Mouse (Mus musculus): Measurements from ENCODE around the gene Ticam1. TPM values are rescaled to one million over a fixed set of nuclear protein-coding genes. Genes with fewer than 3 reads are reported as not detected.

Ticam1 gene
- polyA plus RNA-seq, 1 experiment from 2014 or later, result 2.3 TPM

DNA sequence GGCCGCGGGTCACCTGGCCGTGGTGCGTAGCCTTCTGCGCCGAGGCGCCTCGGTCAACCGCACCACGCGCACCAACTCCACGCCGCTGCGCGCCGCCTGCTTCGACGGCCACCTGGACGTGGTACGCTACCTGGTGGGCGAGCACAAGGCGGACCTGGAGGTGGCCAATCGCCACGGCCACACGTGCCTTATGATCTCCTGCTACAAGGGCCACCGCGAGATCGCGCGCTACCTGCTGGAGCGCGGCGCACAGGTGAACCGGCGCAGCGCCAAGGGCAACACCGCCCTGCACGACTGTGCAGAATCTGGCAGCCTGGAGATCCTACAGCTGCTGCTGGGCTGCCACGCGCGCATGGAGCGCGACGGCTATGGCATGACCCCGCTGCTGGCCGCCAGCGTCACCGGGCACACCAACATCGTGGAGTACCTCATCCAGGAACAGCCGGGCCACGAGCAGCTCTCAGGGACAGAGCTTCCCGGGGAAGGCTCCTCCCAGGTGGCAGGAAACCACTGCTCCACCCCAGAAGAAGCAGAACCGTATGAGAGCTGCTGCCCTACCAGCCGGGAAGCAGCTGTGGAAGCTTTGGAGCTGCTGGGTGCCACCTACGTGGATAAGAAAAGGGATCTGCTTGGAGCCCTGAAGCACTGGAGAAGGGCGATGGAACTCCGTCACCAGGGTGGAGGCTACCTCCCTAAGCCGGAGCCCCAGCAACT, 19.2 kb downstream of the Ticam1 start:
- Histone ChIP-seq H3K4me1 (peaks cover 40% of the 10 kb centered on the region), H3K27ac (peak overlapping the region; percentile 76), H3K27me3 (0 out of 2 replicates have a peak, but pooled peaks cover 3% of the 10 kb centered on the region), H3K9ac (peak overlapping the region; percentile 74), H3K9me3 (replicated peaks) (no peaks in the 10 kb centered on the region), H3K36me3 (peaks cover 40% of the 10 kb centered on the region), H3K4me2 (replicated peaks) (peak overlapping the region; percentile 99), H3K4me3 (peak overlapping the region; percentile 79)
- 11% methylated on average over 58 of the region's 58 CpGs for WGBS
- no peak for ATAC-seq (ENCODE audit: low FRiP score)

DNA sequence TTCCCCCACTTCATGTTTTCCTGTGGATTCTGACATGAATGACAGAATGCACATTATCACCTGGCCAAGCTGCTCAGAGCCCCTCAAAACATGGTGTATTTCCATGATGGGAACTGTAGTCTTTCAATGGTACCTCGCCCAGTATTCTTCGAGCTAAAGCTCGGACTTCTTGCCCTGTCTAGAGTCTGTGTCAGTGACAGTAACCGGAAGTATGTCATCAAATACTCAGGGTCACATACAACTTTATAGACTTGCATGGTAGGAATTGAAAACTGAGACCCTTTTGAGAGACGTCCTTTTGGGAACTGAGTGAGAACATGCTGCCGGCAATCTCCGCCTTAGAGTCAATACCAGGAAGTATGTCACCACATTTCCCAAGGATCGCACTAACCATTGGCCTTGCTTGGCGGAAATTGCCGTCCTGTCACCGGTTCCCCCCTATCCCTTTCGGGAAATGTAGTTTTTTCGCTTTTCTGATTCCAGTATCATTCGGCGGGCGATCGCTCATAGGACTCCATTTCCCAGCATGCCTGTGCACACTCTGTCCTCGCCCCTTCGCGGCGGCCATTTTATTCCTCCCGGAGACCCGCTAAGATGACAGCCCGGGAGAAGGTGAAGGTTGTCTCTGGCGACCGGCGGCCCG, 20.2 kb downstream of the Ticam1 start, which contains the start of gene Fem1a:
Gene Fem1a, plus strand, starts transcription at position 572 of the 643 bp plus-strand sequence.
- peak; percentile 92 for ATAC-seq (ENCODE audit: low FRiP score)
- Histone ChIP-seq H3K27ac (peak within 1 kb of the TSS; percentile 85), H3K4me2 (replicated peaks) (peak within 1 kb of the TSS; percentile 99), H3K36me3 (peaks cover 34% of the 10 kb centered on the region), H3K4me1 (peaks cover 41% of the 10 kb centered on the region), H3K9ac (peak within 1 kb of the TSS; percentile 74), H3K4me3 (peak within 1 kb of the TSS; percentile 79), H3K9me3 (replicated peaks) (no peaks in the 10 kb centered on the region), H3K27me3 (0 out of 2 replicates have a peak, but pooled peaks cover 3% of the 10 kb centered on the region)
- under 1% methylated on average over 28 of the region's 28 CpGs for WGBS

DNA sequence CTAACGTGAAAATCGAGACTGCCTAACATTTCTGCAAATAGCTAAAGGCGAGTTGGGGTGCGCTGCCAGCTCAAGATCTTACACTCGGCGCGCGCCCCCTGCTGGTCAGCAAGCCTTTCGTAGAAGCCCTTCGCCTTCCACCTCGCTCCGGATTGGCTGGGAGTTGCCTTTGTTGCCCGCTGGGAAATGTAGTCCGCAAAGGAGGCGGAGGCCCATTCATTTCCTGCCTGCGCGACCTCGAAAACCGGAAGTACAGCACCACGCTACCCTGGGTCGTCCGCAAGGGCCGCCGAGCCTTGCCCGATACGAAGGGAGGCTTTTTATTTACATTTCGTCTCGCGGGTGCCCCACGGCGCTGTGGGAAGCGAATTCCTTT, 20.7 kb downstream of the Ticam1 start:
- ATAC-seq (ENCODE audit: low FRiP score), result peak; percentile 93
- H3K36me3 ChIP-seq, result peaks cover 29% of the 10 kb centered on the region
- H3K9me3 ChIP-seq (replicated peaks), result no peaks in the 10 kb centered on the region
- peak overlapping the region; percentile 79 for H3K4me3 ChIP-seq
- H3K27ac ChIP-seq, result peak overlapping the region; percentile 85
- H3K4me1 ChIP-seq, result peaks cover 41% of the 10 kb centered on the region
- 0 out of 2 replicates have a peak, but pooled peaks cover 3% of the 10 kb centered on the region for H3K27me3 ChIP-seq
- peak overlapping the region; percentile 61 for H3K4me2 ChIP-seq (replicated peaks)
- under 1% methylated on average over 32 of the region's 32 CpGs for WGBS
- peak overlapping the region; percentile 54 for H3K9ac ChIP-seq

DNA sequence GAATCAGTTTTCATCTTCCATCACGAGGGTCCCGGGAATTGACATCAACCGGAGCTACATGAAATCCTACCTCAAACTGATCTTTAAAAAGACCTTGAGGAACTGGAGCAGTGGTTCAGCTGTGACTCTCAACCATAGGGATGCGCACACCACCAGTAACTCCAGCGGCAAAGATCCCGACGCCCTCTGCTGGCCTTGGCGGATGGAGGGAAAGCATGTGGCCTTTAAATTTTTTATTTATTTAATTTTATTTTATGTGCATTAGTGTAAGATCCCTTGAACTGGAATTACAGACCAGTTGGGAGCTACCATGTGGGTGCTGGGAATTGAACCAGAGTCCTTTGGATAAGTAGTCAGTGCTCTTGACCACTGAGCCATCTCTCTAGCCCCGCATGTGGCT, 21.2 kb downstream of the Ticam1 start:
- 0 out of 2 replicates have a peak, but pooled peaks cover 3% of the 10 kb centered on the region for H3K27me3 ChIP-seq
- peak; percentile 11; the same call in 1 of the 2 replicates for ATAC-seq (ENCODE audit: low FRiP score)
- H3K27ac ChIP-seq, result peak overlapping the region; percentile 69; the same call in 1 of the 2 replicates
- 23% methylated on average over 9 of the region's 9 CpGs for WGBS
- H3K4me1 ChIP-seq, result peaks cover 41% of the 10 kb centered on the region
- peak overlapping the region; percentile 61; the same call in 1 of the 2 replicates for H3K4me2 ChIP-seq (replicated peaks)
- H3K9me3 ChIP-seq (replicated peaks), result no peaks in the 10 kb centered on the region
- H3K9ac ChIP-seq, result no peak overlapping the region
- peaks cover 25% of the 10 kb centered on the region for H3K36me3 ChIP-seq
- 0 out of 2 replicates have a peak overlapping the region, but pooled peaks have one; percentile 79 for H3K4me3 ChIP-seq

DNA sequence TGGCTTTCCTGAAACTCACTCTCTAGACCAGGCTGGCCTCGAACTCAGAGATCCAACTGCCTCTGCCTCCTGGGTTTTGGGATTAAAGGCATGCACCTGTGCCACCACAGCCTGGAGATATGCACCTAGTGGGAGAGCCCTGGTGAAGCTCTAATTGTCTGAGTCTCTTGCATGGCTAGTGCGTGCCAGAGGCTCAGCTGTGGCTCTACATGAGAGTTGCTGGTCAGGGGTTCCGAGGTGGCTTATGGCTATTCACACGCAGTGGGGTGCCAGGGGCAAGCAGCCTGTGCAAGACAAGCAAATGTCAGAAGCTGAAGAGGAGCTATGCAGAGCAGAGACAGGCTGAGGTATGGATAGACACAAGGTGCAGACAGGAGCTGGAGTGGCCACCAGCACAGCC, 21.9 kb downstream of the Ticam1 start:
- peak overlapping the region; percentile 19; the same call in 1 of the 2 replicates for H3K9ac ChIP-seq
- H3K4me1 ChIP-seq, result peaks cover 36% of the 10 kb centered on the region
- no peak for ATAC-seq (ENCODE audit: low FRiP score)
- H3K27ac ChIP-seq, result 0 out of 2 replicates have a peak overlapping the region, but pooled peaks have one; percentile 69
- peaks cover 17% of the 10 kb centered on the region for H3K36me3 ChIP-seq
- H3K27me3 ChIP-seq, result 0 out of 2 replicates have a peak, but pooled peaks cover 3% of the 10 kb centered on the region
- no peak overlapping the region for H3K4me3 ChIP-seq
- WGBS, result 76% methylated on average over 4 of the region's 4 CpGs
- H3K9me3 ChIP-seq (replicated peaks), result no peaks in the 10 kb centered on the region
- H3K4me2 ChIP-seq (replicated peaks), result no peak overlapping the region

DNA sequence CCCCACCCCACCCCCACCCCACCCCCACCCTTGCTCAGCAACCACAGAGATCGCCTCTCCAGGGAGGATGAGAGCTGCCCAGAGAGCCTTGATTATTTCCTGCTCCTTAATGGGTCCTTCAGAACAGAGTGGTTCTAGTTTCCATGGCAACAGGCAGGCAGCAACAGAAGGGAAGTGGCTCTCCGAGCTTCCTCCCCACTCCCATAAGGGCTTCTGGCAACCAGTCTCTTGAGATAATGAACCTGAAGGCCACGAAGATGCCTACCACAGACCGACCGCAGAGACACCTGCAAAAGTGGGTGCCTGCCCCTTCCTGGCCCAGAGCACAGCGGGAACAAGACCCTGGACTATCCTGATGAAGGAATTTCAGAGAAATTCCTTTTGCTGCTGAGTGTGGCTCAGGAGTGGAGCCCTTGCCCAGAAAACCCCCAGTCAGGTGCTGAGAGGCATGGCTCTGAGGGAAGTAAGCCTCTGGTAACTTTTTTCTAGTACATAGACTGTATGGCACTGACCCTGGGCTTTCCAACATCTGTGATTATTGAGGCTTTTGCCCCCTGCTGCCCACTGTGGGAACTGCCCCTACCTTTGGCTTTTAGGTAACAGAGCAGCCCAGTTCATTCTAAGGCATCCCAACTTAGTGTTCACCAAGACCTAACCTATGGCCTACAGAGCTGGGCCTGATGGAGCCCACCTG, 25.3 kb downstream of the Ticam1 start:
- peaks cover 19% of the 10 kb centered on the region for H3K27me3 ChIP-seq
- WGBS, result 19% methylated on average over 6 of the region's 6 CpGs
- no peak overlapping the region for H3K4me3 ChIP-seq
- no peak overlapping the region for H3K9ac ChIP-seq
- no peaks in the 10 kb centered on the region for H3K36me3 ChIP-seq
- peak; percentile 44 for ATAC-seq (ENCODE audit: low FRiP score)
- peaks cover 11% of the 10 kb centered on the region for H3K4me1 ChIP-seq
- H3K9me3 ChIP-seq (replicated peaks), result no peaks in the 10 kb centered on the region
- peak overlapping the region; percentile 44; the same call in 1 of the 2 replicates for H3K27ac ChIP-seq
- peak overlapping the region; percentile 5; the same call in 1 of the 2 replicates for H3K4me2 ChIP-seq (replicated peaks)

DNA sequence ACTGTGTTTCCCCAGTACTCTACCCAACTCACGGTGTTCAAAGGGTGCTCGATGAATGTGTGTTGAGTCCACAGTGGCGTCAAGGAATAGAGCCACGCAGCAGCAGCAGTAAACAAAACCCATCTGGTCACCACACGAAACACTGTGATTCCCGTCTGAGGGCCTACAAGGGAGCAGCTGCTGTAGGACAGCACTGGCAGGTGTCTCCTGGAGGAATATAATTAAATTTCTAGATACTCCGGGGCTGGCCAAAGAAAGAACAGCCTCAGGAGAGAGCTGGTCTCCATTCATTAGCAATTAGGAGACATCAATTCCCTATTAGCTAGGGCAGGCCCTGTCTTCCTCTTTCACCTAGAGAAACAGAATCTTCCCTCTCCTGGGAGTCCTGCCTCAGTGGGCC, 31.0 kb downstream of the Ticam1 start:
- Histone ChIP-seq H3K9me3 (replicated peaks) (no peaks in the 10 kb centered on the region), H3K36me3 (no peaks in the 10 kb centered on the region), H3K4me2 (replicated peaks) (no peak overlapping the region), H3K27me3 (peaks cover 48% of the 10 kb centered on the region), H3K27ac (no peak overlapping the region), H3K4me3 (no peak overlapping the region), H3K9ac (no peak overlapping the region), H3K4me1 (peaks cover 9% of the 10 kb centered on the region)
- WGBS, result 44% methylated on average over 7 of the region's 7 CpGs
- ATAC-seq (ENCODE audit: low FRiP score), result peak; percentile 52; the same call in 1 of the 2 replicates

DNA sequence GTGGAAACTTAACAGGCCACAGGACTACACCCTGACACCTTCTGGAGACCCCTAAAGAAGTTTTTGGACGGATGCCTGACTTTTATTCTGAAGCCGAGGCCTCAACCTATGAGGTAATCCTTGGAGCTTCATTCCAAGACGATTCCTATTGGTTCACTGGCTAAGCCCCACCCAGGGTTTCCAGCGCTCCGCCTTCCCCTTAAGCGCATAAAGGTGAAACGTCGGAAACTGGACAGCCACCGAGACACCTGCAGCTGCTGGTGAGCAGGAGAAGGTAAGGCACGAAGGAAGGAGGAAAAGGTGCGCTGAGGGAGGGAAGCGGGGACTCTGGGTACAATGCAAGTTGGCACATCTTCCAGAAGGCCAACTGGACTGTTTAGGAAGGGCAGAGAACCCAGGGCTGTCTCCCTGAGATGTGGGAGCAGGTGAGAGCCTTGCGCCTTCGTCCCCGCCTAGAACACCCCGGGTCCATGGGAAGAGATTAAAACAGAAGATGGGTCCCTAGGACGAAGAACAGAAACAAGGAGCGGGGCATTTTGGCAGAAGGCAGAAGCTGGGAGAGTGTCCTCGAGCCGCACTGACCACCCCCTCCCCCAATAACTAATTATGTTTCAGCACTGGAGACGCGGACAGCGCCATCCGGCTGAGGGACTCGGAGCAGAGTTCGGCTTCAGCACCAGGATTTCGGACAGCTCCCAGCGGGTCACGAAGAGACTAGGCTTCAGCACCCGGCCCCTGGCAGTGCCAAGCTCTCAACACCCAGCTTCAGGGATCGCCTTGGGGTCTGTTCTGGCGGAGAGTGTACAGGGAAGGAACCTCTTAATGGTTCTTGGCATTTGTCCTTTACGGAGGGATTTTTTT, 34.8 kb downstream of the Ticam1 start:
- Histone ChIP-seq H3K4me3 (peak overlapping the region; percentile 38), H3K9ac (peak overlapping the region; percentile 55), H3K27me3 (peaks cover 35% of the 10 kb centered on the region), H3K4me2 (replicated peaks) (peak overlapping the region; percentile 45), H3K36me3 (no peaks in the 10 kb centered on the region), H3K9me3 (replicated peaks) (no peaks in the 10 kb centered on the region), H3K27ac (no peak overlapping the region), H3K4me1 (peaks cover 10% of the 10 kb centered on the region; the same call in 1 of the 2 replicates)
- peak; percentile 70 for ATAC-seq (ENCODE audit: low FRiP score)
- 1% methylated on average over 33 of the region's 33 CpGs for WGBS

DNA sequence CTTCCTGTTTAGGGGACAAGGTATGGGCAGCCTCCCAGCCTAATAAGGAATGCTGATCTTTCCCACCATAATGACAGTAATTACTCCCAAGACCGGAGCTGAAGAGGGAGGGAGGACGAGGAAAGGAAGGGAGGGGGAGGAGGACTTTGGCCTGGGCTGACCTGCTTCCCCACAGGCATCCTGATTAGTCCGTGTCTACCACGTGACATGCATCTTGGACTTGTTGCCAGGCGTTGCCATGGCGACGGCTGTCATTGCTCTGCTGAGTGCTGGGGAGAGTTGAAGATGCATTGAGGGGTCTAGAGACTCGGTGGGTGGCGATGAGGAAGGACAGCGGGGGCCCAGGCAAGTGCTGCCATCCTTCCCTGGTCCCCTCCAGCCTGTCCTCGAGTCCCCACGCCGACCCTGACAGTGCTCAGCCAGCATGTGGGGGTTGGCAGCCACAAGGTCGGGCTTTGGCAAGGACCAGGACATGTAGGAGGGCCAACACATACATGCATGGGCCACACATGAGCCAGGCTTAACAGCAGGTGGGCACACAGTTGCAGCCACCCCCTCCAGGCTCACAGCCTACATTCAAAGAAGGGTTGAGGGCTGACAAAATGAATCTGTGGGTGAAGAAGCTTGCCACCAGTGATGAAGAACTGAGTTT, 42.6 kb downstream of the Ticam1 start:
- no peak overlapping the region for H3K4me3 ChIP-seq
- H3K27ac ChIP-seq, result no peak overlapping the region
- H3K9me3 ChIP-seq (replicated peaks), result no peaks in the 10 kb centered on the region
- no peaks in the 10 kb centered on the region for H3K36me3 ChIP-seq
- WGBS, result under 1% methylated on average over 14 of the region's 14 CpGs
- peaks cover 13% of the 10 kb centered on the region for H3K4me1 ChIP-seq
- H3K9ac ChIP-seq, result no peak overlapping the region
- peak; percentile 95 for ATAC-seq (ENCODE audit: low FRiP score)
- H3K4me2 ChIP-seq (replicated peaks), result peak overlapping the region; percentile 35
- peaks cover 6% of the 10 kb centered on the region; the same call in 1 of the 2 replicates for H3K27me3 ChIP-seq

DNA sequence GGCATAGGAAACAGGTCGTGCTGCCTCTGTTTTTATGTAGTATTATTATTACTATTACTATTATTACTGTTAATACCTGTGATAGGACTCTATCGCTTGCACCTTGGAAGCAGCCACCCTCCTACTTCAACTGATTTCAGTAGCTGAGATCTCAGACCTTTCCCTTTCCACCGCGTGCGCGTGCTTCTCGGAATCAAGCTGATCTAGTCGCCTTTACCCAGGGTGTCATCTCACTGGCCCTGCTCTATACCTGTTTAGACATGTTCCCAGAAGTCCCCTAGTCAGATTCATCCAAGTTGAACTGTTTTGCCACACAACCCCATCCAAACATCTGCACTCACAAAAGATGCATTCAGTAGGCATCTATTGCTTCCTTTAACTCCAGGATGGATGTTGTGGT, 43.2 kb downstream of the Ticam1 start:
- H3K9ac ChIP-seq, result no peak overlapping the region

DNA sequence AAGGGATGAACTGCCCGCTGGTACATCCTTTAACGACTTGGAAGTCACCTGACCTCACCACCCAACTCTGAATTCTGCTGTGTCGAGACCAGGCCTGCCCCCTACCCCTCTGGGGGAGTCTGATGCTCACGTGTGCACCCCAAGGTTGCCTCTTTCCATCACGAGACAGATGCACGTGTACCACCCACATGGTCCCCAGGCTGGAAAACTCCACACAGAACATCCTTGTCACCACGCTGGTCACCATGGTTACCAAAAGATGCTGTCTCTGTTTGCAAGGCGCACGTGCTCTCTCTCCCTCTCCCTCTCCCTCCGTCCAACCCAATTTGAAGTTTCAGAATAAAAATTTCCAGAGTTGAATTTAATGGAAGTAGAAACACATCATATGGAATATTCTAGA, 46.6 kb downstream of the Ticam1 start:
- Histone ChIP-seq H3K36me3 (no peaks in the 10 kb centered on the region), H3K4me1 (peaks cover 10% of the 10 kb centered on the region), H3K9me3 (replicated peaks) (no peaks in the 10 kb centered on the region), H3K9ac (no peak overlapping the region), H3K4me3 (no peak overlapping the region), H3K4me2 (replicated peaks) (no peak overlapping the region), H3K27me3 (0 out of 2 replicates have a peak, but pooled peaks cover 9% of the 10 kb centered on the region), H3K27ac (no peak overlapping the region)
- no peak for ATAC-seq (ENCODE audit: low FRiP score)
- WGBS, result 70% methylated on average over 10 of the region's 10 CpGs

More for the DNA sequence above, 43.2 kb downstream of the Ticam1 start:
- Histone ChIP-seq H3K27ac (0 out of 2 replicates have a peak overlapping the region, but pooled peaks have one; percentile 9), H3K4me3 (no peak overlapping the region), H3K4me2 (replicated peaks) (peak overlapping the region; percentile 35), H3K9me3 (replicated peaks) (no peaks in the 10 kb centered on the region), H3K36me3 (no peaks in the 10 kb centered on the region), H3K4me1 (peaks cover 13% of the 10 kb centered on the region), H3K27me3 (peaks cover 10% of the 10 kb centered on the region; the same call in 1 of the 2 replicates)
- WGBS, result 46% methylated on average over 8 of the region's 8 CpGs
- ATAC-seq (ENCODE audit: low FRiP score), result peak; percentile 20

Data from hindbrain, embryonic 12.5 days (tissue).